Mouse (Mus musculus) lung, embryonic 15.5 days (tissue): ENCODE measurements around the gene Olfr1224-ps1. TPM values are rescaled to one million over a fixed set of nuclear protein-coding genes. Genes with fewer than 3 reads are reported as not detected.

Source experiments
- polyA plus RNA-seq: library from polyadenylated mRNA; unstranded; fragments of >200 nt; fragmentation: Nextera tagmentation; extraction: Ambion mirVana; gene quantifications from 2 replicates; pipeline ENCODE4 v1.2.1, GENCODE M21; 2015

Olfr1224-ps1 gene
- polyA plus RNA-seq, 1 experiment from 2014 or later, result not detected

Other genes starting within 250 kb of the Olfr1224-ps1 start
- not detected in 2 replicates for gene Olfr1209, start 248.9 kb downstream of the Olfr1224-ps1 start, polyA plus RNA-seq
- not detected in 2 replicates for gene Olfr1211, start 226.0 kb downstream of the Olfr1224-ps1 start, polyA plus RNA-seq
- not detected in 2 replicates for gene Olfr1212, start 210.1 kb downstream of the Olfr1224-ps1 start, polyA plus RNA-seq
- not detected in 2 replicates for gene Gm13762, start 183.8 kb downstream of the Olfr1224-ps1 start, polyA plus RNA-seq
- gene Olfr1214, start 171.4 kb downstream of the Olfr1224-ps1 start, polyA plus RNA-seq, result not detected in 2 replicates
- not detected in 2 replicates for gene Olfr1215, start 157.1 kb downstream of the Olfr1224-ps1 start, polyA plus RNA-seq
- gene Olfr1216, start 145.8 kb downstream of the Olfr1224-ps1 start, polyA plus RNA-seq, result not detected in 2 replicates
- gene Olfr1217, start 132.0 kb downstream of the Olfr1224-ps1 start, polyA plus RNA-seq, result not detected in 2 replicates
- gene Olfr1218, start 102.9 kb downstream of the Olfr1224-ps1 start, polyA plus RNA-seq, result not detected in 2 replicates
- not detected in 2 replicates for gene Olfr1219, start 80.6 kb downstream of the Olfr1224-ps1 start, polyA plus RNA-seq
- not detected in 2 replicates for gene Olfr1220, start 57.3 kb downstream of the Olfr1224-ps1 start, polyA plus RNA-seq
- gene Olfr1221, start 46.8 kb downstream of the Olfr1224-ps1 start, polyA plus RNA-seq, result not detected in 2 replicates
- not detected in 2 replicates for gene Olfr1222, start 31.0 kb downstream of the Olfr1224-ps1 start, polyA plus RNA-seq
- gene Olfr1223, start 12.5 kb downstream of the Olfr1224-ps1 start, polyA plus RNA-seq, result not detected in 2 replicates
- gene Olfr1225, start 10.6 kb upstream of the Olfr1224-ps1 start, polyA plus RNA-seq, result not detected in 2 replicates
- not detected in 2 replicates for gene Olfr1226, start 36.0 kb upstream of the Olfr1224-ps1 start, polyA plus RNA-seq
- gene Olfr1228, start 90.0 kb upstream of the Olfr1224-ps1 start, polyA plus RNA-seq, result not detected in 2 replicates
- gene Olfr1229, start 123.9 kb upstream of the Olfr1224-ps1 start, polyA plus RNA-seq, result not detected in 2 replicates
- gene Olfr1230, start 133.2 kb upstream of the Olfr1224-ps1 start, polyA plus RNA-seq, result not detected in 2 replicates
- gene Olfr1231, start 143.0 kb upstream of the Olfr1224-ps1 start, polyA plus RNA-seq, result not detected in 2 replicates
- not detected in 2 replicates for gene Olfr1232, start 165.6 kb upstream of the Olfr1224-ps1 start, polyA plus RNA-seq
- not detected in 2 replicates for gene Olfr1233, start 178.3 kb upstream of the Olfr1224-ps1 start, polyA plus RNA-seq
- not detected in 2 replicates for gene Olfr1234, start 200.8 kb upstream of the Olfr1224-ps1 start, polyA plus RNA-seq
- gene Olfr1238, start 245.6 kb upstream of the Olfr1224-ps1 start, polyA plus RNA-seq, result not detected in 2 replicates